Mouse (Mus musculus) CH12.LX (cell line): ENCODE results near the gene Tpsb2. TPM values are rescaled to one million over a fixed set of nuclear protein-coding genes. Genes with fewer than 3 reads are reported as not detected.

Source experiments
- DNase-seq: peaks from one replicate; pipeline ENCODE4 v3.0.0-alpha.2; 2013; ENCODE audit errors: extremely low read depth
- H3K27ac ChIP-seq: 2 replicates; pipeline ENCODE4 v1.5.1; 2012; ENCODE audit warnings: low read depth, mild to moderate bottlenecking, control low read depth, moderate library complexity; ENCODE audit not compliant: insufficient read depth
- H3K27me3 ChIP-seq: replicated peaks from 2 replicates; pipeline ENCODE3; 2012; ENCODE audit warnings: inconsistent platforms
- H3K36me3 ChIP-seq, 2 experiments: replicated peaks in 1 of 2; 2 replicates each; pipeline versions ENCODE3 to v1.6.1; 2012; ENCODE audit warnings: inconsistent platforms in 1 of 2, low read length in 1 of 2, mild to moderate bottlenecking in 1 of 2, mixed read lengths in 1 of 2, moderate library complexity in 1 of 2; ENCODE audit not compliant: control insufficient read depth in 1 of 2, insufficient read depth in 1 of 2
- H3K4me1 ChIP-seq, 2 experiments: 2 replicates each; pipeline ENCODE4 v1.6.1; 2012; ENCODE audit warnings: inconsistent platforms in 1 of 2, moderate library complexity in 1 of 2; ENCODE audit not compliant: insufficient read depth in 2 of 2, control insufficient read depth in 1 of 2
- H3K4me2 ChIP-seq: 2 replicates; pipeline ENCODE4 v1.6.1; 2012; ENCODE audit warnings: low read depth, mild to moderate bottlenecking, control low read depth; ENCODE audit not compliant: poor library complexity, insufficient read depth, severe bottlenecking
- H3K4me3 ChIP-seq, 3 experiments: fragments of 150-350 bp in 1 of 3; sonication (generic) in 1 of 3; replicated peaks in 1 of 3; 2 replicates each; pipeline versions ENCODE3 to v1.5.1; 2011 to 2012; ENCODE audit warnings: low read depth in 2 of 3, low read length in 2 of 3, mild to moderate bottlenecking in 2 of 3, moderate library complexity in 2 of 3, control low read depth in 1 of 3, improper control_type of control experiment in 1 of 3, inconsistent platforms in 1 of 3, mixed read lengths in 1 of 3; ENCODE audit not compliant: poor library complexity in 1 of 3
- H3K79me2 ChIP-seq: replicated peaks from 2 replicates; pipeline ENCODE4 v1.6.1; 2012; ENCODE audit warnings: mild to moderate bottlenecking, moderate library complexity; ENCODE audit not compliant: control insufficient read depth, poor library complexity, insufficient read depth, severe bottlenecking; ENCODE audit errors: extremely low read depth
- H3K9ac ChIP-seq: 2 replicates; pipeline ENCODE4 v1.6.1; 2012; ENCODE audit warnings: low read depth, mild to moderate bottlenecking, control low read depth, moderate library complexity; ENCODE audit not compliant: insufficient read depth
- H3K9me3 ChIP-seq: replicated peaks from 2 replicates; pipeline ENCODE3; 2012; ENCODE audit warnings: low read length, inconsistent platforms, mixed read lengths
- BHLHE40 ChIP-seq: IDR thresholded peaks from 2 replicates; pipeline ENCODE4 v1.6.1; 2011; ENCODE audit warnings: mild to moderate bottlenecking, low read depth, low read length, improper control_type of control experiment
- CHD1 ChIP-seq: IDR thresholded peaks from 2 replicates; pipeline ENCODE4 v1.6.1; 2012; ENCODE audit warnings: low read depth, low read length, improper control_type of control experiment, inconsistent platforms
- CHD2 ChIP-seq: IDR thresholded peaks from 2 replicates; pipeline ENCODE4 v1.6.1; 2011; ENCODE audit warnings: low read length, improper control_type of control experiment
- E2F4 ChIP-seq: IDR thresholded peaks from 2 replicates; pipeline ENCODE4 v1.6.1; 2011; ENCODE audit warnings: low read depth, low read length, improper control_type of control experiment; ENCODE audit not compliant: insufficient replicate concordance
- ELF1 ChIP-seq: IDR thresholded peaks from 2 replicates; pipeline ENCODE4 v1.6.1; 2014; ENCODE audit warnings: low read depth, mild to moderate bottlenecking, inconsistent platforms, low read length, improper control_type of control experiment
- IRF4 ChIP-seq: IDR thresholded peaks from 2 replicates; pipeline ENCODE4 v1.6.1; 2014; ENCODE audit warnings: low read depth, mild to moderate bottlenecking, inconsistent platforms, low read length, improper control_type of control experiment
- JUN ChIP-seq: IDR thresholded peaks from 2 replicates; pipeline ENCODE4 v1.6.1; 2011; ENCODE audit warnings: low read depth, mild to moderate bottlenecking, low read length, improper control_type of control experiment, moderate library complexity; ENCODE audit not compliant: insufficient read depth
- JUND ChIP-seq: conservative IDR thresholded peaks from 2 replicates; pipeline ENCODE4 v1.6.1; 2011; ENCODE audit warnings: low read depth, low read length, improper control_type of control experiment
- MAFK ChIP-seq: IDR thresholded peaks from 2 replicates; pipeline ENCODE4 v1.6.1; 2011; ENCODE audit warnings: low read length, improper control_type of control experiment; ENCODE audit not compliant: insufficient replicate concordance
- MAZ ChIP-seq: IDR thresholded peaks from 2 replicates; pipeline ENCODE4 v1.6.1; 2012; ENCODE audit warnings: low read depth, mild to moderate bottlenecking, inconsistent platforms, low read length, improper control_type of control experiment, moderate library complexity
- MYC ChIP-seq: IDR thresholded peaks from 2 replicates; pipeline ENCODE4 v1.6.1; 2011; ENCODE audit warnings: low read depth, mild to moderate bottlenecking, improper control_type of control experiment, low read length
- NELFE ChIP-seq: IDR thresholded peaks from 2 replicates; pipeline ENCODE4 v1.6.1; 2011; ENCODE audit warnings: low read depth, low read length, improper control_type of control experiment
- PAX5 ChIP-seq: IDR thresholded peaks from 2 replicates; pipeline ENCODE4 v1.6.1; 2012; ENCODE audit warnings: low read length, inconsistent platforms, mixed read lengths
- POLR2A ChIP-seq: IDR thresholded peaks from 2 replicates; pipeline ENCODE4 v1.6.1; 2011; ENCODE audit warnings: low read depth, mild to moderate bottlenecking, improper control_type of control experiment, low read length
- POLR2AphosphoS2 ChIP-seq: IDR thresholded peaks from 2 replicates; pipeline ENCODE4 v1.6.1; 2011; ENCODE audit warnings: low read depth, low read length, improper control_type of control experiment
- RAD21 ChIP-seq: IDR thresholded peaks from 2 replicates; pipeline ENCODE4 v1.6.1; 2011; ENCODE audit warnings: low read depth, mild to moderate bottlenecking, low read length, improper control_type of control experiment, moderate library complexity
- SIN3A ChIP-seq: IDR thresholded peaks from 2 replicates; pipeline ENCODE4 v1.6.1; 2012; ENCODE audit warnings: low read length, improper control_type of control experiment, inconsistent platforms
- SMC3 ChIP-seq: IDR thresholded peaks from 2 replicates; pipeline ENCODE4 v1.6.1; 2011; ENCODE audit warnings: low read depth, low read length, improper control_type of control experiment
- TBP ChIP-seq: conservative IDR thresholded peaks from 2 replicates; pipeline ENCODE4 v1.6.1; 2011; ENCODE audit warnings: low read depth, low read length, improper control_type of control experiment
- UBTF ChIP-seq: IDR thresholded peaks from 2 replicates; pipeline ENCODE4 v1.6.1; 2012; ENCODE audit warnings: low read depth, mild to moderate bottlenecking, inconsistent platforms, low read length, improper control_type of control experiment, moderate library complexity
- USF2 ChIP-seq: conservative IDR thresholded peaks from 2 replicates; pipeline ENCODE4 v1.6.1; 2011; ENCODE audit warnings: low read depth, low read length, improper control_type of control experiment
- ZC3H11A ChIP-seq: IDR thresholded peaks from 2 replicates; pipeline ENCODE4 v1.6.1; 2012; ENCODE audit warnings: low read depth, mild to moderate bottlenecking, inconsistent platforms, low read length, improper control_type of control experiment
- ZKSCAN1 ChIP-seq: IDR thresholded peaks from 2 replicates; pipeline ENCODE4 v1.6.1; 2012; ENCODE audit warnings: low read depth, inconsistent platforms, low read length, improper control_type of control experiment, borderline replicate concordance
- ZMIZ1 ChIP-seq: IDR thresholded peaks from 2 replicates; pipeline ENCODE4 v1.6.1; 2012; ENCODE audit warnings: low read depth, mild to moderate bottlenecking, inconsistent platforms, low read length, improper control_type of control experiment
- ZNF384 ChIP-seq: IDR thresholded peaks from 2 replicates; pipeline ENCODE4 v1.6.1; 2012; ENCODE audit warnings: low read depth, low read length, improper control_type of control experiment, inconsistent platforms
- dilution Hi-C: fragments of 300-500 bp; cut with MboI; formaldehyde crosslinking; loops from 2 replicates; pipeline ENCODE4 v1.14.3; 2020; ENCODE audit warnings: low sequenced_read_pairs; ENCODE audit not compliant: extremely low pct_unique_long_range_greater_than_20kb, extremely low pct_ligation_motif_present
- in situ Hi-C: fragments of 300-500 bp; cut with MboI; formaldehyde crosslinking; loops from 3 replicates; pipeline ENCODE4 v1.14.3; 2019; ENCODE audit warnings: low sequenced_read_pairs, low pct_ligation_motif_present, low pct_unique_long_range_greater_than_20kb, mixed read lengths
- polyA plus RNA-seq: library from polyadenylated mRNA; unstranded; fragments of >175 nt; gene quantifications from 2 replicates; pipeline ENCODE4 v1.2.1, GENCODE M21; 2012; ENCODE audit warnings: low read depth; ENCODE audit not compliant: insufficient read length
- total RNA-seq, 2 experiments: library from RNA; depleted of rRNA; stranded (reverse); fragments of 300-350 nt in 1 of 2; fragments of >200 nt in 1 of 2; gene quantifications; 2 replicates each; pipeline ENCODE4 v1.2.3; 2012 to 2014

The Tpsb2 gene
- total and polyA plus RNA-seq, 3 experiments, result not detected

GRCm38 (mm10) chr17:25322930-25323329, 43.2 kb upstream of the Tpsb2 start:
- Histone ChIP-seq H3K27me3 (peaks cover 65% of the 10 kb centered on the region), H3K9me3 (no peaks in the 10 kb centered on the region), H3K4me3 (no peak overlapping the region), H3K27ac (no peak overlapping the region), H3K36me3 (no peaks in the 10 kb centered on the region), H3K9ac (no peak overlapping the region), H3K4me2 (no peak overlapping the region), H3K79me2 (no peaks in the 10 kb centered on the region), H3K4me1 (no peaks in the 10 kb centered on the region)
- DNase-seq, result no peak
- in situ Hi-C loops (no loop called here), dilution Hi-C loops (no loop called here)
- TF ChIP-seq NELFE (no peak), SIN3A (no peak), CHD1 (no peak), BHLHE40 (no peak), SMC3 (no peak), MAFK (no peak), JUND (no peak), PAX5 (no peak), ZMIZ1 (no peak), ELF1 (no peak), POLR2A (no peak), CHD2 (no peak), ZKSCAN1 (no peak), USF2 (no peak)

GRCm38 (mm10) chr17:25332321-25332720, 33.8 kb upstream of the Tpsb2 start:
- H3K4me3 ChIP-seq, result no peak overlapping the region
- no peak for DNase-seq
- H3K9ac ChIP-seq, result no peak overlapping the region
- in situ Hi-C loops, result no loop called here
- no peaks in the 10 kb centered on the region for H3K79me2 ChIP-seq
- no peaks in the 10 kb centered on the region for H3K36me3 ChIP-seq
- H3K27ac ChIP-seq, result no peak overlapping the region
- no peak for TF ChIP-seq IRF4
- no peak for TF ChIP-seq MYC
- TF ChIP-seq E2F4, result no peak
- no peak for TF ChIP-seq MAZ
- no peak for TF ChIP-seq RAD21
- TF ChIP-seq UBTF, result no peak
- no peak for TF ChIP-seq TBP
- TF ChIP-seq POLR2AphosphoS2, result no peak
- no peak for TF ChIP-seq JUN
- TF ChIP-seq CHD1, result no peak
- no peak for TF ChIP-seq ZNF384
- TF ChIP-seq BHLHE40, result no peak
- no peak for TF ChIP-seq ZC3H11A
- H3K9me3 ChIP-seq, result peaks cover 3% of the 10 kb centered on the region
- H3K4me1 ChIP-seq, result peaks cover 0 to 7% of the 10 kb centered on the region in 2 experiments; a peak in 2 of 4 replicates
- dilution Hi-C loops, result no loop called here
- H3K4me2 ChIP-seq, result no peak overlapping the region
- peaks cover 94% of the 10 kb centered on the region for H3K27me3 ChIP-seq
